Mouse (Mus musculus) CH12.LX (cell line): ENCODE measurements around the gene Ogfod2. TPM values are rescaled to one million over a fixed set of nuclear protein-coding genes. Genes with fewer than 3 reads are reported as not detected.

Experiments
- DNase-seq: peaks from one replicate; pipeline ENCODE4 v3.0.0-alpha.2; 2013; ENCODE audit errors: extremely low read depth
- H3K27ac ChIP-seq: 2 replicates; pipeline ENCODE4 v1.5.1; 2012; ENCODE audit warnings: low read depth, mild to moderate bottlenecking, control low read depth, moderate library complexity; ENCODE audit not compliant: insufficient read depth
- H3K27me3 ChIP-seq: replicated peaks from 2 replicates; pipeline ENCODE3; 2012; ENCODE audit warnings: inconsistent platforms
- H3K36me3 ChIP-seq, 2 experiments: replicated peaks in 1 of 2; 2 replicates each; pipeline versions ENCODE3 to v1.6.1; 2012; ENCODE audit warnings: inconsistent platforms in 1 of 2, low read length in 1 of 2, mild to moderate bottlenecking in 1 of 2, mixed read lengths in 1 of 2, moderate library complexity in 1 of 2; ENCODE audit not compliant: control insufficient read depth in 1 of 2, insufficient read depth in 1 of 2
- H3K4me1 ChIP-seq, 2 experiments: 2 replicates each; pipeline ENCODE4 v1.6.1; 2012; ENCODE audit warnings: inconsistent platforms in 1 of 2, moderate library complexity in 1 of 2; ENCODE audit not compliant: insufficient read depth in 2 of 2, control insufficient read depth in 1 of 2
- H3K4me2 ChIP-seq: 2 replicates; pipeline ENCODE4 v1.6.1; 2012; ENCODE audit warnings: low read depth, mild to moderate bottlenecking, control low read depth; ENCODE audit not compliant: poor library complexity, insufficient read depth, severe bottlenecking
- H3K4me3 ChIP-seq, 3 experiments: fragments of 150-350 bp in 1 of 3; sonication (generic) in 1 of 3; replicated peaks in 1 of 3; 2 replicates each; pipeline versions ENCODE3 to v1.5.1; 2011 to 2012; ENCODE audit warnings: low read depth in 2 of 3, low read length in 2 of 3, mild to moderate bottlenecking in 2 of 3, moderate library complexity in 2 of 3, control low read depth in 1 of 3, improper control_type of control experiment in 1 of 3, inconsistent platforms in 1 of 3, mixed read lengths in 1 of 3; ENCODE audit not compliant: poor library complexity in 1 of 3
- H3K79me2 ChIP-seq: replicated peaks from 2 replicates; pipeline ENCODE4 v1.6.1; 2012; ENCODE audit warnings: mild to moderate bottlenecking, moderate library complexity; ENCODE audit not compliant: control insufficient read depth, poor library complexity, insufficient read depth, severe bottlenecking; ENCODE audit errors: extremely low read depth
- H3K9ac ChIP-seq: 2 replicates; pipeline ENCODE4 v1.6.1; 2012; ENCODE audit warnings: low read depth, mild to moderate bottlenecking, control low read depth, moderate library complexity; ENCODE audit not compliant: insufficient read depth
- H3K9me3 ChIP-seq: replicated peaks from 2 replicates; pipeline ENCODE3; 2012; ENCODE audit warnings: low read length, inconsistent platforms, mixed read lengths
- ETS1 ChIP-seq: conservative IDR thresholded peaks from 2 replicates; pipeline ENCODE4 v1.6.1; 2012; ENCODE audit warnings: low read depth, mild to moderate bottlenecking, inconsistent platforms, low read length, improper control_type of control experiment, moderate library complexity
- KAT2A ChIP-seq: IDR thresholded peaks from 2 replicates; pipeline ENCODE4 v1.6.1; 2012; ENCODE audit warnings: low read length, improper control_type of control experiment, inconsistent platforms; ENCODE audit not compliant: insufficient replicate concordance
- MAFK ChIP-seq: IDR thresholded peaks from 2 replicates; pipeline ENCODE4 v1.6.1; 2011; ENCODE audit warnings: low read length, improper control_type of control experiment; ENCODE audit not compliant: insufficient replicate concordance
- MXI1 ChIP-seq: IDR thresholded peaks from 2 replicates; pipeline ENCODE4 v1.6.1; 2011; ENCODE audit warnings: mild to moderate bottlenecking, low read depth, low read length, improper control_type of control experiment
- PAX5 ChIP-seq: IDR thresholded peaks from 2 replicates; pipeline ENCODE4 v1.6.1; 2012; ENCODE audit warnings: low read length, inconsistent platforms, mixed read lengths
- RCOR1 ChIP-seq: conservative IDR thresholded peaks from 2 replicates; pipeline ENCODE4 v1.6.1; 2012; ENCODE audit warnings: low read depth, mild to moderate bottlenecking, inconsistent platforms, low read length, improper control_type of control experiment
- SMC3 ChIP-seq: IDR thresholded peaks from 2 replicates; pipeline ENCODE4 v1.6.1; 2011; ENCODE audit warnings: low read depth, low read length, improper control_type of control experiment
- TBP ChIP-seq: conservative IDR thresholded peaks from 2 replicates; pipeline ENCODE4 v1.6.1; 2011; ENCODE audit warnings: low read depth, low read length, improper control_type of control experiment
- ZNF384 ChIP-seq: IDR thresholded peaks from 2 replicates; pipeline ENCODE4 v1.6.1; 2012; ENCODE audit warnings: low read depth, low read length, improper control_type of control experiment, inconsistent platforms
- dilution Hi-C: fragments of 300-500 bp; cut with MboI; formaldehyde crosslinking; loops from 2 replicates; pipeline ENCODE4 v1.14.3; 2020; ENCODE audit warnings: low sequenced_read_pairs; ENCODE audit not compliant: extremely low pct_unique_long_range_greater_than_20kb, extremely low pct_ligation_motif_present
- in situ Hi-C: fragments of 300-500 bp; cut with MboI; formaldehyde crosslinking; loops from 3 replicates; pipeline ENCODE4 v1.14.3; 2019; ENCODE audit warnings: low sequenced_read_pairs, low pct_ligation_motif_present, low pct_unique_long_range_greater_than_20kb, mixed read lengths
- polyA plus RNA-seq: library from polyadenylated mRNA; unstranded; fragments of >175 nt; gene quantifications from 2 replicates; pipeline ENCODE4 v1.2.1, GENCODE M21; 2012; ENCODE audit warnings: low read depth; ENCODE audit not compliant: insufficient read length
- total RNA-seq, 2 experiments: library from RNA; depleted of rRNA; stranded (reverse); fragments of 300-350 nt in 1 of 2; fragments of >200 nt in 1 of 2; gene quantifications; 2 replicates each; pipeline ENCODE4 v1.2.3; 2012 to 2014

Ogfod2 gene
- total and polyA plus RNA-seq, 3 experiments = 19.3 to 25.5 (median 24.0) TPM

- Histone ChIP-seq H3K27ac (no peak overlapping the region), H3K9me3 (no peaks in the 10 kb centered on the region), H3K36me3 (peaks cover 0 to 4% of the 10 kb centered on the region in 2 experiments), H3K4me2 (no peak overlapping the region), H3K27me3 (no peaks in the 10 kb centered on the region), H3K4me3 (no peak overlapping the region), H3K9ac (no peak overlapping the region), H3K79me2 (no peaks in the 10 kb centered on the region), H3K4me1 (no peaks in the 10 kb centered on the region)
- no peak for TF ChIP-seq SMC3
- TF ChIP-seq KAT2A = no peak
- TF ChIP-seq RCOR1 = no peak
- no peak for TF ChIP-seq MAFK
- no peak for TF ChIP-seq ETS1
- in situ Hi-C loops = no loop called here
- DNase-seq = no peak
- dilution Hi-C loops = no loop called here
Measured at GRCm38 (mm10) chr5:124158305-124158704, 46.2 kb downstream of the Ogfod2 start.

- no peak overlapping the region for H3K4me2 ChIP-seq
- H3K27ac ChIP-seq = no peak overlapping the region
- H3K79me2 ChIP-seq = no peaks in the 10 kb centered on the region
- TF ChIP-seq PAX5 = no peak
- TF ChIP-seq ZNF384 = no peak
- H3K4me1 ChIP-seq = no peaks in the 10 kb centered on the region
- peaks cover 0 to 4% of the 10 kb centered on the region in 2 experiments for H3K36me3 ChIP-seq
- no peak for DNase-seq
- dilution Hi-C loops (no loop called here), in situ Hi-C loops (no loop called here)
- no peak overlapping the region for H3K4me3 ChIP-seq
- no peaks in the 10 kb centered on the region for H3K9me3 ChIP-seq
- no peak overlapping the region for H3K9ac ChIP-seq
- no peaks in the 10 kb centered on the region for H3K27me3 ChIP-seq
Measured at GRCm38 (mm10) chr5:124159453-124159852, 47.4 kb downstream of the Ogfod2 start.

GRCm38 (mm10) chr5:124161831-124162230 lies 49.7 kb downstream of the Ogfod2 start:
- no peaks in the 10 kb centered on the region; a peak in 2 of 4 replicates for H3K4me1 ChIP-seq
- H3K27ac ChIP-seq = no peak overlapping the region
- no peak overlapping the region for H3K9ac ChIP-seq
- H3K36me3 ChIP-seq = peaks cover 0 to 4% of the 10 kb centered on the region in 2 experiments
- DNase-seq = no peak
- H3K79me2 ChIP-seq = no peaks in the 10 kb centered on the region
- no peaks in the 10 kb centered on the region for H3K27me3 ChIP-seq
- TF ChIP-seq ZNF384 (no peak), MXI1 (no peak), TBP (no peak)
- no peak overlapping the region for H3K4me3 ChIP-seq
- dilution Hi-C loops = no loop called here
- H3K9me3 ChIP-seq = no peaks in the 10 kb centered on the region
- H3K4me2 ChIP-seq = no peak overlapping the region
- in situ Hi-C loops = loop anchor here (5.0 kb wide), 1 partner anchor 115 kb away; no protein-coding TSS in a partner anchor
